Mouse (Mus musculus) gastrocnemius, adult 8-10 months (tissue): ENCODE measurements around the gene Scgb1b11. TPM values are rescaled to one million over a fixed set of nuclear protein-coding genes. Genes with fewer than 3 reads are reported as not detected.
"Not testable (repeated sequence)": the region's sequence is repeated elsewhere in the genome, so short reads cannot be mapped to it uniquely, and the experiment has no call there.

Experiments used
- DNase-seq, 2 experiments: peaks; one replicate each; pipeline ENCODE4 v3.0.0; 2022; ENCODE audit warnings: low spot score in 2 of 2
- total RNA-seq, 4 experiments: library from RNA; stranded (reverse); gene quantifications; 2 replicates each; pipeline ENCODE4 v1.2.4; 2022

The Scgb1b11 gene
- total RNA-seq, result not detected

- DNase-seq, result not testable (repeated sequence)
Measured at GRCm38 (mm10) chr7:32222540-32222939, at the start of gene Scgb1b11. Gene Scgb1b11 (plus strand): TSS chr7:32222840.

- DNase-seq, result not testable (repeated sequence)
Measured at GRCm38 (mm10) chr7:32211045-32211444, 11.6 kb upstream of the Scgb1b11 start, which contains the start of gene Scgb2b11. Gene Scgb2b11 (minus strand): TSS chr7:32211145.

Other genes with a start within 250 kb of the Scgb1b11 start
- gene Scgb1b10, start 122.0 kb upstream of the Scgb1b11 start, total RNA-seq, result not detected
- not detected for gene Scgb2b11, start 11.7 kb upstream of the Scgb1b11 start, total RNA-seq
- not detected for gene Scgb2b12, start 104.4 kb downstream of the Scgb1b11 start, total RNA-seq
- gene Scgb1b12, start 111.3 kb downstream of the Scgb1b11 start, total RNA-seq, result not detected
- gene Scgb1b29, start 218.7 kb downstream of the Scgb1b11 start, total RNA-seq, result not detected